Mouse (Mus musculus) heart, embryonic 16.5 days (tissue): ENCODE measurements around the gene Ubl7. TPM values are rescaled to one million over a fixed set of nuclear protein-coding genes. Genes with fewer than 3 reads are reported as not detected.

Source experiments
- ATAC-seq: fragments of 200-750 bp; cut with Nextera tagmentation; replicated peaks from 2 replicates; pipeline ENCODE4 v1.8.0; 2017; ENCODE audit warnings: moderate number of reproducible peaks; ENCODE audit not compliant: insufficient read depth, low FRiP score; ENCODE audit errors: extremely low read depth
- H3K27ac ChIP-seq: fragments of 300-500 bp; sonication (generic); 2 replicates; pipeline ENCODE4 v1.5.1; 2014; ENCODE audit warnings: mild to moderate bottlenecking, low read length, control low read depth, moderate library complexity
- H3K27me3 ChIP-seq: fragments of 300-500 bp; sonication (generic); 2 replicates; pipeline ENCODE4 v1.6.1; 2014; ENCODE audit warnings: low read length, mixed read lengths; ENCODE audit not compliant: control insufficient read depth, insufficient read depth
- H3K36me3 ChIP-seq: fragments of 300-500 bp; sonication (generic); 2 replicates; pipeline ENCODE4 v1.6.1; 2014; ENCODE audit not compliant: control insufficient read depth, insufficient read depth
- H3K4me1 ChIP-seq: fragments of 300-500 bp; sonication (generic); 2 replicates; pipeline ENCODE4 v1.6.1; 2014; ENCODE audit warnings: low read length, mixed read lengths; ENCODE audit not compliant: control insufficient read depth, insufficient read depth
- H3K4me2 ChIP-seq: fragments of 300-500 bp; sonication (generic); 2 replicates; pipeline ENCODE4 v1.6.1; 2014; ENCODE audit warnings: low read depth, mild to moderate bottlenecking, control low read depth, low read length
- H3K4me3 ChIP-seq: fragments of 300-500 bp; sonication (generic); 2 replicates; pipeline ENCODE4 v1.5.1; 2014; ENCODE audit warnings: mild to moderate bottlenecking, control low read depth, low read length
- H3K9ac ChIP-seq: fragments of 300-500 bp; sonication (generic); 2 replicates; pipeline ENCODE4 v1.6.1; 2014; ENCODE audit warnings: low read length, control low read depth
- H3K9me3 ChIP-seq: fragments of 300-500 bp; sonication (generic); replicated peaks from 2 replicates; pipeline ENCODE4 v1.6.1; 2016; ENCODE audit warnings: low read length; ENCODE audit not compliant: control insufficient read depth
- WGBS: fragments of 180-500 bp; shearing (Covaris S2); extraction: QIAGEN DNeasy Blood & Tissue Kit; methylation state at CpG from one replicate; pipeline ENCODE4 v1.1.7; 2014; 5-methylcytosine and 5-hydroxymethylcytosine counted together
- polyA plus RNA-seq: library from polyadenylated mRNA; unstranded; fragments of >200 nt; fragmentation: Nextera tagmentation; extraction: Ambion mirVana; gene quantifications from 2 replicates; pipeline ENCODE4 v1.2.1, GENCODE M21; 2015

The Ubl7 gene
- polyA plus RNA-seq, 1 experiment from 2014 or later = 113 TPM

- WGBS = 40% methylated on average over 8 of the region's 8 CpGs
- no peaks in the 10 kb centered on the region for H3K27me3 ChIP-seq
- no peaks in the 10 kb centered on the region for H3K9me3 ChIP-seq
- no peak overlapping the region for H3K27ac ChIP-seq
- no peak overlapping the region for H3K4me3 ChIP-seq
- H3K36me3 ChIP-seq = no peaks in the 10 kb centered on the region
- peaks cover 7% of the 10 kb centered on the region for H3K4me1 ChIP-seq
- H3K4me2 ChIP-seq = no peak overlapping the region
- no peak overlapping the region for H3K9ac ChIP-seq
- no peak for ATAC-seq
Observed at GRCm38 (mm10) chr9:57903589-57904249, 7.1 kb upstream of the Ubl7 start.

- Histone ChIP-seq H3K27me3 (no peaks in the 10 kb centered on the region), H3K9me3 (no peaks in the 10 kb centered on the region), H3K36me3 (no peaks in the 10 kb centered on the region), H3K27ac (no peak overlapping the region), H3K4me3 (no peak overlapping the region), H3K4me2 (no peak overlapping the region), H3K4me1 (peaks cover 7% of the 10 kb centered on the region), H3K9ac (no peak overlapping the region)
- no peak for ATAC-seq
- 89% methylated on average over 5 of the region's 5 CpGs for WGBS
Observed at GRCm38 (mm10) chr9:57904250-57904644, 6.5 kb upstream of the Ubl7 start.

DNA sequence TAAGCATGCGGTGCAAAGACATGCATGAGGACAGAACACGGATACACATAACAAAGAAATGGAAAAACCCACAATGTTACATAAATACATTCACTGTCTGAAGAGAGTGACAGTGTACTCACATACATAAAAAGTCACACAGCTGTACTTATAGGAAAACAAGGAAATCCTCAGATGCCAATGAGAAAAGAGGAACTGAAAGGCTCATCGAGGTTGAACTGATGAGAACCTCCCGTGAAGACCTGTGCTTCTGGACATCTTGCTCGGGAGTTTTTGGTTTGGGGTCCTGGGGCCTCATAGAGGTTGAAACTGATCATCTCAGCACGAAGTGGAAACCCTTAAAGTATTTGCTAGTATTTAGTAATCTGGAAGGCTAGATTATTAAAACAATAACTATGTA, 3.6 kb upstream of the Ubl7 start:
- Histone ChIP-seq H3K27me3 (no peaks in the 10 kb centered on the region), H3K27ac (no peak overlapping the region), H3K9me3 (no peaks in the 10 kb centered on the region), H3K4me1 (peaks cover 9% of the 10 kb centered on the region), H3K4me2 (no peak overlapping the region), H3K9ac (no peak overlapping the region), H3K36me3 (no peaks in the 10 kb centered on the region), H3K4me3 (no peak overlapping the region)
- ATAC-seq = no peak
- 73% methylated on average over 6 of the region's 6 CpGs for WGBS

DNA sequence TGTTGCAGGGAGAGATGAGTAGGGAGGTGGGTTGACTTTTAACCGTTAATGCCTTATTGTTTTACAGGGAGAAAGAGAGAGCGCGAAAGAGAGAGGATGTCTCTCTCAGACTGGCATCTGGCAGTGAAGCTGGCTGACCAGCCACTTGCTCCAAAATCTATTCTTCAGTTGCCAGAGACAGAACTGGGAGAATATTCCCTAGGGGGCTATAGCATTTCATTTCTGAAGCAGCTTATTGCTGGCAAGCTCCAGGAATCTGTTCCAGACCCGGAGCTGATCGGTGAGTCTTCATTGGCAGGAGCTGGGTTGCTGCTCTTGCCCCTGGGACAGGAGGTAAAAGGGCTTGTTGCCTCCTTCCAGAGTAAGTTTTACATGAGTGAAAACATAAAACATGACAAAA, 1.8 kb downstream of the Ubl7 start:
- no peaks in the 10 kb centered on the region for H3K27me3 ChIP-seq
- no peak overlapping the region for H3K4me2 ChIP-seq
- H3K9me3 ChIP-seq = no peaks in the 10 kb centered on the region
- no peak overlapping the region for H3K4me3 ChIP-seq
- H3K9ac ChIP-seq = no peak overlapping the region
- 91% methylated on average over 5 of the region's 5 CpGs for WGBS
- H3K4me1 ChIP-seq = peaks cover 7% of the 10 kb centered on the region
- H3K27ac ChIP-seq = no peak overlapping the region
- peaks cover 9% of the 10 kb centered on the region for H3K36me3 ChIP-seq
- no peak for ATAC-seq

GRCm38 (mm10) chr9:57921491-57922060, 10.8 kb downstream of the Ubl7 start:
- Histone ChIP-seq H3K36me3 (peaks cover 59% of the 10 kb centered on the region), H3K4me3 (no peak overlapping the region), H3K4me1 (no peaks in the 10 kb centered on the region), H3K9me3 (no peaks in the 10 kb centered on the region), H3K27ac (no peak overlapping the region), H3K4me2 (no peak overlapping the region), H3K27me3 (no peaks in the 10 kb centered on the region), H3K9ac (no peak overlapping the region)
- ATAC-seq = no peak
- 89% methylated on average over 9 of the region's 9 CpGs for WGBS

- H3K27ac ChIP-seq = no peak overlapping the region
- WGBS = 97% methylated on average over 5 of the region's 5 CpGs
- no peak for ATAC-seq
- no peaks in the 10 kb centered on the region for H3K9me3 ChIP-seq
- H3K4me1 ChIP-seq = no peaks in the 10 kb centered on the region
- H3K4me3 ChIP-seq = no peak overlapping the region
- H3K36me3 ChIP-seq = peaks cover 60% of the 10 kb centered on the region
- no peaks in the 10 kb centered on the region for H3K27me3 ChIP-seq
- no peak overlapping the region for H3K4me2 ChIP-seq
- H3K9ac ChIP-seq = no peak overlapping the region
Observed at GRCm38 (mm10) chr9:57922381-57922780, 11.6 kb downstream of the Ubl7 start.

- Histone ChIP-seq H3K27me3 (no peaks in the 10 kb centered on the region), H3K4me1 (no peaks in the 10 kb centered on the region), H3K27ac (no peak overlapping the region), H3K4me3 (no peak overlapping the region), H3K36me3 (peaks cover 60% of the 10 kb centered on the region), H3K4me2 (no peak overlapping the region), H3K9me3 (no peaks in the 10 kb centered on the region), H3K9ac (no peak overlapping the region)
- 94% methylated on average over 3 of the region's 3 CpGs for WGBS
- no peak for ATAC-seq
Observed at GRCm38 (mm10) chr9:57923046-57923445, 12.3 kb downstream of the Ubl7 start.

- H3K4me2 ChIP-seq = no peak overlapping the region
- H3K36me3 ChIP-seq = peaks cover 22% of the 10 kb centered on the region
- H3K27ac ChIP-seq = no peak overlapping the region
- ATAC-seq = no peak
- H3K27me3 ChIP-seq = no peaks in the 10 kb centered on the region
- no peak overlapping the region for H3K9ac ChIP-seq
- 0 out of 2 replicates have a peak, but pooled peaks cover 2% of the 10 kb centered on the region for H3K4me1 ChIP-seq
- WGBS = 75% methylated on average over 5 of the region's 5 CpGs
- no peak overlapping the region for H3K4me3 ChIP-seq
- no peaks in the 10 kb centered on the region for H3K9me3 ChIP-seq
Observed at GRCm38 (mm10) chr9:57931166-57931767, 20.5 kb downstream of the Ubl7 start.

- no peak overlapping the region for H3K27ac ChIP-seq
- no peaks in the 10 kb centered on the region for H3K9me3 ChIP-seq
- no peak overlapping the region for H3K4me2 ChIP-seq
- H3K4me1 ChIP-seq = 0 out of 2 replicates have a peak, but pooled peaks cover 2% of the 10 kb centered on the region
- H3K36me3 ChIP-seq = peaks cover 22% of the 10 kb centered on the region
- no peak for ATAC-seq
- 59% methylated on average over 3 of the region's 3 CpGs for WGBS
- no peak overlapping the region for H3K4me3 ChIP-seq
- H3K9ac ChIP-seq = no peak overlapping the region
- no peaks in the 10 kb centered on the region for H3K27me3 ChIP-seq
Observed at GRCm38 (mm10) chr9:57932253-57932652, 21.5 kb downstream of the Ubl7 start.
